Mouse (Mus musculus): ENCODE results near the gene Itga2b.

The Itga2b gene

GRCm38 (mm10) chr11:102445264-102445890 lies 24.5 kb downstream of the Itga2b start:
- no peak for TF ChIP-seq GATA4 (IDR thresholded peaks at IDR 0.05; ENCODE audit: insufficient replicate concordance, low read length)

- no peak for TF ChIP-seq GATA4 (IDR thresholded peaks at IDR 0.05; ENCODE audit: insufficient replicate concordance, low read length)
Observed at GRCm38 (mm10) chr11:102444781-102445180, 25.1 kb downstream of the Itga2b start.

GRCm38 (mm10) chr11:102444321-102444720 lies 25.6 kb downstream of the Itga2b start:
- no peak for TF ChIP-seq GATA4 (IDR thresholded peaks at IDR 0.05; ENCODE audit: insufficient replicate concordance, low read length)

GRCm38 (mm10) chr11:102443740-102444139 lies 26.2 kb downstream of the Itga2b start:
- no peak for TF ChIP-seq GATA4 (IDR thresholded peaks at IDR 0.05; ENCODE audit: insufficient replicate concordance, low read length)

DNA sequence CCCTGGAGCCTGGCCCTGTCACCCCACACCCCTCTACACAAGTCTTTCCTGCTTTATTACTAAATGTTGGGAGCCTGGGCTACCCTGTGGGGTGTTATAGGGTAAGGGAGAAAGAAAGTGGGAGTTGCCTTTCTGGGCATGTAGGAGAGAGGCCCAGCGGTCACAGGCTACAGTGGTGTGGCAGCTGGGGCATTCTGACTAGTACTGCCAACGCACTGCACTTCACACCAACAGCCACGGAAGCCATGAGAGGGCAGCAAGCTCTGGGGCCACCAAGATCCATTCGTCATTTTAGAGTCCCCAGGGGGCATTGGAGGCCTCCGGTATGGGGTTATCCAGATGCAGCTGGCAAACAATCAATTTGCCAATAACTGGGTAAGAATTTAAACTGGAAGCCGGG lies 27.8 kb downstream of the Itga2b start:
- no peak for TF ChIP-seq GATA4 (IDR thresholded peaks at IDR 0.05; ENCODE audit: insufficient replicate concordance, low read length)

GRCm38 (mm10) chr11:102441434-102441833 lies 28.5 kb downstream of the Itga2b start:
- TF ChIP-seq GATA4 (IDR thresholded peaks at IDR 0.05; ENCODE audit: insufficient replicate concordance, low read length): no peak

DNA sequence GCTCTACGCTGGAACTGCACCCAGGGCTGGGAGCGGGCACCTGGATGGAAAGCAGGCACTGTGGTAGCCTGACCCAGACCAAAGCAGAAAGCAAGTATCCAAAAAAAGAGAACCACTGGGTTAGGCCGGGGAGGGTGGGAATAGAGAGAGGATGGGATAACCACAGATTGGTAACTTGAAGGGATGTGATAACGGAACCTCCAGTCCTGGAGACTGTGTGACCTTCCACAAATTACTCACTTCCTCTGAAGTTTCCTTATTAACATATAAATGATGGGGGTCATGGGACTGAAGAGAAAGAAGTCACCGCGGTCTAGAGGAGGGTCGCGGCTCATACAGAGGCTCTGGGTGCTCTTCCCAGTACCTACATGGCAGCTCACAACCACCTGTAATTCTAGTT lies 29.7 kb downstream of the Itga2b start:
- TF ChIP-seq GATA4 (IDR thresholded peaks at IDR 0.05; ENCODE audit: insufficient replicate concordance, low read length): no peak

DNA sequence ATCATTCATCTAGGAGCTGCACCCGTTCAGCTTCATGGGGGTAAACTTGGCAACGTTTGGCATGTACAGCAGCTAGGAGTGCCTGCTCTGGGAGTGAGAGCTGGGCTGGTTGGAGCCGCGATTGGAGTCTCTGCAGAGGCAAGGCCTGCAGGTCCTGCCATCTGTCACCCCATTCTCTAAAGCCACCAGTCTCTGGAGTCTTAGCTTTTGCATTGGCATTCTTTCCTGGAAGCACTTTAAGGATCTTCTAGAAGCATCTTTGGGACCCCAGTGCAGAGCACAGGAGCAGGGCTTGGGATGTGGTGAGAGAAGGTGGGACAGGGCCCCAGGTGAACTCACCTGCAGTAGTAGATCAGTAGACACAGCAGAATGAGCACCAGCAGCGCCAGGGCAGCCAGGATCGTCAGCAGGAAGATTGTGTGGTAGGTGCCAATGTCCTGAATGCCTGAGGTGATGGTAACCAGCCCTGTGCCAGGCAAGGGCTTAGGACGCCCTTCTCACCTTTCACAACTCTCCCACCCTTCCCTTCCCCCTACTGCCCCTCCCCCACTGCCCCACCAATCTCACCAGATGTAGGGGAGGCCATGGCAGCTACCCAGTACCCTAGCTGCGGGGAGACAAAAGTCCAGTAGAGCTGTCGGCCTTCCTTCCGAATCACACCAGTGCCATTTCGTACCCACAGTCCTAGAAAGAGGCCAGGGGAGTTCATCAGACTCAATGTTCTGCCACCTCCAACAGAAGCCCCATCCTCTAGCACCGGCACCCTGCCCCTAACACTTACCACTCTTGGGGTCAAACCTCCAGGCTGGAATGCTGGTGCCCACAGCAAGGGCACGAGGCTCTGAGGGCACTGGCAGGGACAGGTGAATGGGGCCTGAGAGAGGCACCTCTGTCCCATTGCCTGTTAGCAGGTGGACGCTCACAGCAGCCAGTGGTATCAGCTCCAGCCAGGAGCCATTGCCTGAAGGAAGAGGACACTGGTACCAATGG lies 30.5 kb downstream of the Itga2b start:
- TF ChIP-seq GATA4 (IDR thresholded peaks at IDR 0.05; ENCODE audit: insufficient replicate concordance, low read length): no peak

DNA sequence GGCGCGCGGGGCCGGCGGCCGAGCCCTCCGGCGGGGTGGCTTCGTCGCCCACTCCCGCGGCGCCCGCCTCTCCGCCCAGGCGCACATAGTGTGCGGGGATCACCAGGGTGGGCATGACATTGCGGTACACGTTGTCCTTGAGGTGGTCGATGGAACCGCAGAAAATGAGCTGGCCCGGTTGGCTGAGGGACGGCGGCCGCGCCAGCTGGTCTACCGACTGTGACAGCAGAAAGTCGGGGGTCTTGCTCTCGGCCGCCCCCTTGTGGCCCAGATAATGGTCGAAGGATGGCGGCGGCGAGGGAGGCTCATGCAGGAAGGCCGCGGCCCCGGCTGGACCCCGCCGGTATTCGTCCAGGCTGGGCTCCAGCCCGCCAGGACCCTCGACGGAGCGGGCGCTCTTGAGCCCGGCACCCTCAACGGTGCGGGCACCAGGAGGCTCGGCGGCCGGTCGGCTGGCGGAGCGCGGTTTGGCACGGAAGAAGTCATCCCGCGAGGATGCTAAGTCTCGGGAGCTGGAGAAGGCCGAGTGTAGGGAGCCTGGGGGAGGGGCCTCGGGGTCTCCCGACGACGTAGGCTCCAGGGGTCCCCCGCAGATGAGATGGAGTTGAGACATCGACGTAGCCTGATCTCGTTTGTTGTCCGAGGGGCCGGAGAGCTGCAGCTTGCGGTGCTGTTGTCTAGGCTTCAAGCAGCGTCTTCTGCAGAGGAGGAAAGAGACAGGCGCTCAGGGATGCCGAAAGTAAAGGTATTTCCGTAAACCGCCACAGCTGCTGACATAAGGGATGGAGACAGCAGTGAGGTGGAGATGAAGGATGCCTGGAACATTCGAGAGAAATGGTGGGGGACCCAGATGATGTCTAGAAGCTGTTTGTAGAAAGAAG lies 31.5 kb downstream of the Itga2b start:
- TF ChIP-seq GATA4 (IDR thresholded peaks at IDR 0.05; ENCODE audit: insufficient replicate concordance, low read length): no peak

GRCm38 (mm10) chr11:102437120-102438061 lies 32.5 kb downstream of the Itga2b start:
- TF ChIP-seq GATA4 (IDR thresholded peaks at IDR 0.05; ENCODE audit: insufficient replicate concordance, low read length): no peak

GRCm38 (mm10) chr11:102436471-102436790 lies 33.5 kb downstream of the Itga2b start:
- no peak for TF ChIP-seq GATA4 (IDR thresholded peaks at IDR 0.05; ENCODE audit: insufficient replicate concordance, low read length)

DNA sequence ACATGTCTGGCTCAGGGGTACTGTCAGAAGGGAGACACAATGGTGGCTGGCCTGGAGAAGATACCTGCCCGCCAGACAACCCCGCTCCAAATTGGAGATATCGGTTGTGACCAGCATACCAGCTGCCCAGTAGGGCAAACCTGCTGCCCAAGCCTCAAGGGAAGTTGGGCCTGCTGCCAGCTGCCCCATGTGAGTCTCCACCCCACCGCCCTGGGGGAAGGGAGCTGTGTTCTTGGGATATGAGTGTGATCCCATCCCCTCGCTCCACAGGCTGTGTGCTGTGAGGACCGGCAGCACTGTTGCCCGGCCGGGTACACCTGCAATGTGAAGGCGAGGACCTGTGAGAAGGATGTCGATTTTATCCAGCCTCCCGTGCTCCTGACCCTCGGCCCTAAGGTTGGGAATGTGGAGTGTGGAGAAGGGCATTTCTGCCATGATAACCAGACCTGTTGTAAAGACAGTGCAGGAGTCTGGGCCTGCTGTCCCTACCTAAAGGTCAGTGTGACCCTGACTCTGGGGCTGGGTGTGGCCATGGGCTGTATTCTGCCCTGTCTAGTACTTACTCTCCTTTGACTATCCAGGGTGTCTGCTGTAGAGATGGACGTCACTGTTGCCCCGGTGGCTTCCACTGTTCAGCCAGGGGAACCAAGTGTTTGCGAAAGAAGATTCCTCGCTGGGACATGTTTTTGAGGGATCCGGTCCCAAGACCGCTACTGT lies 34.0 kb downstream of the Itga2b start:
- TF ChIP-seq GATA4 (IDR thresholded peaks at IDR 0.05; ENCODE audit: insufficient replicate concordance, low read length): no peak

GRCm38 (mm10) chr11:102434816-102435705 lies 34.9 kb downstream of the Itga2b start:
- TF ChIP-seq GATA4 (IDR thresholded peaks at IDR 0.05; ENCODE audit: insufficient replicate concordance, low read length): no peak

All from liver, adult (tissue).